Mouse (Mus musculus): Measurements from ENCODE around the gene Slc48a1. TPM values are rescaled to one million over a fixed set of nuclear protein-coding genes. Genes with fewer than 3 reads are reported as not detected.

Slc48a1 gene
- polyA plus RNA-seq, 1 experiment from 2014 or later, result 69.6 TPM

- ATAC-seq (ENCODE audit: insufficient number of reproducible peaks, insufficient read depth, low FRiP score, low read depth), result no peak
- Histone ChIP-seq H3K4me2 (ENCODE audit: low read length) (no peak overlapping the region), H3K9me3 (ENCODE audit: control insufficient read depth, low read length) (no peaks in the 10 kb centered on the region), H3K4me3 (ENCODE audit: control insufficient read depth in 1 of 2, insufficient read depth in 1 of 2, low read depth in 1 of 2, low read length in 2 of 2) (no peak overlapping the region), H3K27ac (replicated peaks in 1 of 2; ENCODE audit: control insufficient read depth in 1 of 2, insufficient read depth in 1 of 2, low read depth in 2 of 2, low read length in 2 of 2) (peak overlapping the region in 1 of 2 experiments; percentile 63; a peak in 2 of 4 replicates), H3K9ac (ENCODE audit: low read length) (peak overlapping the region; percentile 30; the same call in 1 of the 2 replicates), H3K27me3 (ENCODE audit: control insufficient read depth, insufficient read depth, low read length) (no peaks in the 10 kb centered on the region), H3K36me3 (ENCODE audit: control insufficient read depth, insufficient read depth, low read length) (peaks cover 30% of the 10 kb centered on the region), H3K4me1 (ENCODE audit: control insufficient read depth in 2 of 2, insufficient read depth in 2 of 2, low read length in 2 of 2) (peaks cover 26 to 35% of the 10 kb centered on the region in 2 experiments)
- 78% methylated on average over 7 of the region's 7 CpGs for WGBS
Observed at GRCm38 (mm10) chr15:97812875-97813274, 34.6 kb downstream of the Slc48a1 start.

DNA sequence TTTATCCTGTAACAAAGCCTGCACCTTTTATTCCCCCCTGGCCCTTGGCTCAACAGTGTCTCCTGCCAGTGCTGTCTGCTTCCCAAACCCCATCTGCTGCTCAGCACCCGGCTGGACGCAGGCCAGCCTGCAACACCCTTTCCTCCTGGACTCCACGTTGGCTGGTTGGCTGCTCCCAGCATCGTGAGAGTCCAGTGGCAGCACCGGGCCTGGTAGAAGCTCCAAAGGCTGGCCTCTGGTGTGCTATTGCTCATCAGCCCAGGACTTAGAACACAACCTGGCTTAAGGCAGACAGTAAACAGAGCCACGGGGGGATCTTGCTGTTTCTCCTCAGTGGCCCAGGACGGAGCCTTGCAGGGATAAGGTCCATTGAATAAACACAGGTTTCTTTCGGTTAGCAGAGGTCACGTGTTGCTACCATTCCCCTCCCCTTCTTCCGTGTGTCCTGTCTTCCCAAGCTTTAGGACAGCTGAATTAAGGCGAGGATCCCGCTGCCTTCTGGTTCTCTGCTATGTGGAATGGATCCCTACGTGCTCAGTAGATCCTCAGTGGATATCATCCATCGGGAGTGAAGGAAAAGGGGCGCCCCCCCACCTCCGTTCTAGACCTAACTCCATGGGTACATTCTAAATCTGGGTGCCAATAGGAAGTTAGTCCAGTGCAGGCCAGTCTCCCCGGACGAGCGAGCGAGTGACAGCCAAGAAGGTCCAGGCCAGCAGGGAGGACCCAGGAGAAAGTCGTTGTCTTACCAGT, 35.3 kb downstream of the Slc48a1 start:
- peaks cover 26 to 35% of the 10 kb centered on the region in 2 experiments for H3K4me1 ChIP-seq (ENCODE audit: control insufficient read depth in 2 of 2, insufficient read depth in 2 of 2, low read length in 2 of 2)
- no peak overlapping the region for H3K9ac ChIP-seq (ENCODE audit: low read length)
- 54% methylated on average over 21 of the region's 21 CpGs for WGBS
- H3K4me3 ChIP-seq (ENCODE audit: control insufficient read depth in 1 of 2, insufficient read depth in 1 of 2, low read depth in 1 of 2, low read length in 2 of 2), result no peak overlapping the region
- no peak for ATAC-seq (ENCODE audit: insufficient number of reproducible peaks, insufficient read depth, low FRiP score, low read depth)
- no peak overlapping the region for H3K4me2 ChIP-seq (ENCODE audit: low read length)
- H3K27ac ChIP-seq (replicated peaks in 1 of 2; ENCODE audit: control insufficient read depth in 1 of 2, insufficient read depth in 1 of 2, low read depth in 2 of 2, low read length in 2 of 2), result peak overlapping the region; percentile 19 to 63; a peak in 2 of 4 replicates
- H3K36me3 ChIP-seq (ENCODE audit: control insufficient read depth, insufficient read depth, low read length), result peaks cover 23% of the 10 kb centered on the region
- H3K27me3 ChIP-seq (ENCODE audit: control insufficient read depth, insufficient read depth, low read length), result no peaks in the 10 kb centered on the region
- no peaks in the 10 kb centered on the region for H3K9me3 ChIP-seq (ENCODE audit: control insufficient read depth, low read length)

GRCm38 (mm10) chr15:97814703-97815102, 36.4 kb downstream of the Slc48a1 start:
- Histone ChIP-seq H3K9me3 (ENCODE audit: control insufficient read depth, low read length) (no peaks in the 10 kb centered on the region), H3K27ac (replicated peaks in 1 of 2; ENCODE audit: control insufficient read depth in 1 of 2, insufficient read depth in 1 of 2, low read depth in 2 of 2, low read length in 2 of 2) (peak overlapping the region in 1 of 2 experiments; percentile 59; a peak in 2 of 4 replicates), H3K4me3 (ENCODE audit: control insufficient read depth in 1 of 2, insufficient read depth in 1 of 2, low read depth in 1 of 2, low read length in 2 of 2) (no peak overlapping the region), H3K4me1 (ENCODE audit: control insufficient read depth in 2 of 2, insufficient read depth in 2 of 2, low read length in 2 of 2) (peaks cover 26 to 35% of the 10 kb centered on the region in 2 experiments), H3K4me2 (ENCODE audit: low read length) (no peak overlapping the region), H3K9ac (ENCODE audit: low read length) (peak overlapping the region; percentile 46; the same call in 1 of the 2 replicates), H3K36me3 (ENCODE audit: control insufficient read depth, insufficient read depth, low read length) (peaks cover 12% of the 10 kb centered on the region), H3K27me3 (ENCODE audit: control insufficient read depth, insufficient read depth, low read length) (no peaks in the 10 kb centered on the region)
- WGBS, result 39% methylated on average over 5 of the region's 5 CpGs
- no peak for ATAC-seq (ENCODE audit: insufficient number of reproducible peaks, insufficient read depth, low FRiP score, low read depth)

- Histone ChIP-seq H3K4me2 (ENCODE audit: low read length) (no peak overlapping the region), H3K27ac (replicated peaks in 1 of 2; ENCODE audit: control insufficient read depth in 1 of 2, insufficient read depth in 1 of 2, low read depth in 2 of 2, low read length in 2 of 2) (no peak overlapping the region; a peak in 1 of 4 replicates), H3K9me3 (ENCODE audit: control insufficient read depth, low read length) (no peaks in the 10 kb centered on the region), H3K9ac (ENCODE audit: low read length) (no peak overlapping the region), H3K27me3 (ENCODE audit: control insufficient read depth, insufficient read depth, low read length) (no peaks in the 10 kb centered on the region), H3K4me1 (ENCODE audit: control insufficient read depth in 2 of 2, insufficient read depth in 2 of 2, low read length in 2 of 2) (peaks cover 26 to 35% of the 10 kb centered on the region in 2 experiments), H3K36me3 (ENCODE audit: control insufficient read depth, insufficient read depth, low read length) (peaks cover 6% of the 10 kb centered on the region), H3K4me3 (ENCODE audit: control insufficient read depth in 1 of 2, insufficient read depth in 1 of 2, low read depth in 1 of 2, low read length in 2 of 2) (no peak overlapping the region)
- 93% methylated on average over 4 of the region's 4 CpGs for WGBS
- ATAC-seq (ENCODE audit: insufficient number of reproducible peaks, insufficient read depth, low FRiP score, low read depth), result no peak
Observed at GRCm38 (mm10) chr15:97815254-97815653, 36.9 kb downstream of the Slc48a1 start.

DNA sequence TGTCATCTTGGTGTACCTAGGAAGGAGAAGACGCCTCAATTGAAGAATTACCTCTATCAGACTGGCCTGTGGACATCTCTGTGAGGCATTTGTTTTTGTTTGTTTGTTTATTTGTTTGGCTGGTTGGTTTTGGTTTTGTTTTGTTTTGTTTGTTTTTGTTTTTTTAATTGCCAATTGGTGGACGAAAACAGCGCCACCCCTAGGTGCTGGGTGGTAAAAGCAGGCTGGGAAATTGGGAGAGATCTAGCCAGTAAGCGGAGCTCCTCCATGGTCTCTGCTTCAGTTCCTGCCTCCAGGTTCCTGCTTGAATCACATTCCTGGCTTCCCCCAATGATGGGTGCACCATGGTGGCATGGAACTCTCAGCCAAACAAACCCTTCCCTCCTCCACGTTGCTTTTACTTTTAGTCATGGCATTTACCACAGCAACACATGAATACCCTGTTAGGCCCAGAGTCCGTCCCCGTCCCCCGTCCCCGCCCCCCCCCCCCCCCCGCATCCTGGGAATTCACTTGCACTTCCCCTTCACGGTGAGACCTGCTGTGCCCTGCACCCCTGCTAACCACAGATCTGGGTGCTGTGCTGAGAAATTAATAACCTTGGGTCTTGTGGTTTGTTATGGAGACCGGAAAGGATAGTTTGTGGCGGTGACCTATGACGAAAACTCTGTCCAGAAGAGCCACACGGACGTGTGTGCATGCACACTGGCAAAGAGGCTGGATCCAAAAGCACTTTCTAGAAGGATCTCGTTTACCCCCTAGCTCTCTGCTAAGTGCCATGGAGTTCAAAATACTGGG, 38.1 kb downstream of the Slc48a1 start:
- 89% methylated on average over 17 of the region's 17 CpGs for WGBS
- no peak overlapping the region for H3K27ac ChIP-seq (replicated peaks in 1 of 2; ENCODE audit: control insufficient read depth in 1 of 2, insufficient read depth in 1 of 2, low read depth in 2 of 2, low read length in 2 of 2)
- H3K4me3 ChIP-seq (ENCODE audit: control insufficient read depth in 1 of 2, insufficient read depth in 1 of 2, low read depth in 1 of 2, low read length in 2 of 2), result no peak overlapping the region
- H3K4me2 ChIP-seq (ENCODE audit: low read length), result no peak overlapping the region
- H3K9ac ChIP-seq (ENCODE audit: low read length), result no peak overlapping the region
- no peaks in the 10 kb centered on the region for H3K27me3 ChIP-seq (ENCODE audit: control insufficient read depth, insufficient read depth, low read length)
- peaks cover 33 to 46% of the 10 kb centered on the region in 2 experiments for H3K4me1 ChIP-seq (ENCODE audit: control insufficient read depth in 2 of 2, insufficient read depth in 2 of 2, low read length in 2 of 2)
- H3K9me3 ChIP-seq (ENCODE audit: control insufficient read depth, low read length), result no peaks in the 10 kb centered on the region
- H3K36me3 ChIP-seq (ENCODE audit: control insufficient read depth, insufficient read depth, low read length), result no peaks in the 10 kb centered on the region
- ATAC-seq (ENCODE audit: insufficient number of reproducible peaks, insufficient read depth, low FRiP score, low read depth), result no peak

GRCm38 (mm10) chr15:97819937-97820336, 41.6 kb downstream of the Slc48a1 start:
- no peak overlapping the region for H3K4me2 ChIP-seq (ENCODE audit: low read length)
- 82% methylated on average over 9 of the region's 9 CpGs for WGBS
- H3K4me1 ChIP-seq (ENCODE audit: control insufficient read depth in 2 of 2, insufficient read depth in 2 of 2, low read length in 2 of 2), result peaks cover 32 to 48% of the 10 kb centered on the region in 2 experiments
- no peak overlapping the region for H3K4me3 ChIP-seq (ENCODE audit: control insufficient read depth in 1 of 2, insufficient read depth in 1 of 2, low read depth in 1 of 2, low read length in 2 of 2)
- H3K27me3 ChIP-seq (ENCODE audit: control insufficient read depth, insufficient read depth, low read length), result no peaks in the 10 kb centered on the region
- peaks cover 12% of the 10 kb centered on the region for H3K36me3 ChIP-seq (ENCODE audit: control insufficient read depth, insufficient read depth, low read length)
- no peaks in the 10 kb centered on the region for H3K9me3 ChIP-seq (ENCODE audit: control insufficient read depth, low read length)
- ATAC-seq (ENCODE audit: insufficient number of reproducible peaks, insufficient read depth, low FRiP score, low read depth), result no peak
- H3K27ac ChIP-seq (replicated peaks in 1 of 2; ENCODE audit: control insufficient read depth in 1 of 2, insufficient read depth in 1 of 2, low read depth in 2 of 2, low read length in 2 of 2), result no peak overlapping the region
- no peak overlapping the region for H3K9ac ChIP-seq (ENCODE audit: low read length)

GRCm38 (mm10) chr15:97821321-97821982, 43.1 kb downstream of the Slc48a1 start:
- Histone ChIP-seq H3K4me1 (ENCODE audit: control insufficient read depth in 2 of 2, insufficient read depth in 2 of 2, low read length in 2 of 2) (peaks cover 45 to 59% of the 10 kb centered on the region in 2 experiments), H3K4me2 (ENCODE audit: low read length) (peak overlapping the region; percentile 49), H3K36me3 (ENCODE audit: control insufficient read depth, insufficient read depth, low read length) (peaks cover 12% of the 10 kb centered on the region), H3K9me3 (ENCODE audit: control insufficient read depth, low read length) (no peaks in the 10 kb centered on the region), H3K27ac (replicated peaks in 1 of 2; ENCODE audit: control insufficient read depth in 1 of 2, insufficient read depth in 1 of 2, low read depth in 2 of 2, low read length in 2 of 2) (peak overlapping the region; percentile 69 to 85), H3K27me3 (ENCODE audit: control insufficient read depth, insufficient read depth, low read length) (no peaks in the 10 kb centered on the region), H3K4me3 (ENCODE audit: control insufficient read depth in 1 of 2, insufficient read depth in 1 of 2, low read depth in 1 of 2, low read length in 2 of 2) (no peak overlapping the region), H3K9ac (ENCODE audit: low read length) (peak overlapping the region; percentile 52)
- ATAC-seq (ENCODE audit: insufficient number of reproducible peaks, insufficient read depth, low FRiP score, low read depth), result peak; percentile 11; the same call in 1 of the 2 replicates
- WGBS, result 19% methylated on average over 10 of the region's 10 CpGs

Data from heart, embryonic 14.5 days (tissue).